Mouse (Mus musculus): ENCODE data around the gene Pde4b. TPM values are rescaled to one million over a fixed set of nuclear protein-coding genes. Genes with fewer than 3 reads are reported as not detected.
A peak's percentile ranks its signal among the peaks of the same experiment; 100 is the strongest.

The Pde4b gene
- polyA plus RNA-seq, 1 experiment from 2014 or later: 9.6 TPM

DNA sequence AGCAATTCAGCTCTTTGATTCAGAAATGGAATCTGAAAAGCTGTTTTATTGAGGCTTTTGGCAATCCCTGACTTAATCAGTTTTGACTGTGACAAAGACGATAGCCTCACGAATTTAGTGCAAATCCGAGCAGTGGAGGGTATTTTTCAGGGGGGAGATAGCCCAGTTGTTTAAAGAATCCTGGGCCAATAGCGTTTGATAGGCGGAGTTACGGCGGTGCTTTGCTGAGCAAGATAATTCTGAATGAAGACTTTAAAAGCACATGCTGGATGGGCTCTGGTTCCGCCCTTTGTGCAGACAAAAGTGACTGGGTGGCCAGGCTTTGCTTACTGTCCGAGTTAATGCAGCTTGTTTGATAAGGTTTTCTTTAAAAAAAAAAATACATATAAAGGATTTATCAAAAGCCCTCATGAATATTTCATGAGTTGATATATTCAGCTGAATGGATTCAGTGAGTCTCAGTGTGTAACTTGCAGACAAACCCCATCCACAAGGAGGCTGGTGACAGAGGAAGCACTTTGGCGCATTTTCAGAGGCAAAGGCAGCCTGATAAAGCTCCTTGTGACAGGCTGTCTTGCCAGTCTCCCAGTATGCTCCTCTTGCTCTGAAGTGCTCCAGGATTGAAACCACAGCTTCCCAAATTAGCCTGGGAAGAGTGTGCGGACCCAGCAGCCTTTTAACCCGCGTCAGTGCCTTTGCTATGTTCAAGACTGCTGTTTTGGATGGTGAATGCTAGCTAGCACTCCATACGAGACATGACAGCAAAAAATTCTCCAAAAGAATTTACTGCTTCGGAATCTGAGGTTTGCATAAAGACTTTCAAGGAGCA lies 167.3 kb downstream of the Pde4b start:
- 3% methylated on average over 15 of the region's 15 CpGs for WGBS
- Histone ChIP-seq H3K4me3 (peak overlapping the region; percentile 38), H3K4me1 (peaks cover 15% of the 10 kb centered on the region), H3K36me3 (no peaks in the 10 kb centered on the region), H3K9me3 (no peaks in the 10 kb centered on the region), H3K27me3 (no peaks in the 10 kb centered on the region), H3K9ac (peak overlapping the region; percentile 64), H3K27ac (peak overlapping the region; percentile 81), H3K4me2 (peak overlapping the region; percentile 72)
- no peak for ATAC-seq (ENCODE audit: insufficient number of reproducible peaks, insufficient read depth, low FRiP score, low TSS enrichment, low read depth)

DNA sequence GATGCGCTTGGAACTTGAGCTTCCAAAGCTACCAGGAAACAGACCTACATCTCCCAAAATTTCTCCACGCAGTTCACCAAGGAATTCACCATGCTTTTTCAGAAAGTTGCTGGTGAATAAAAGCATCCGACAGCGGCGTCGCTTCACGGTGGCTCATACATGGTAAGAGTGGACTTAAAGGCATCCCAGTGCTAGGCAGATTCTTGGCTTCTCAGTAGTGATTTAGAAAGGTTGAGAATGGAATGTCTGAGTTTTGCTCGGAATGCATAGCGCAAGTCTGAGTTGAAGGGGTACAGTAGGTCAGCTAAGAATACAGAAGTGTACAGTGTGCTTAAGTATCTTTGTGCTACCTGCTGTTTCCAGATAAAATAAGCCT lies 167.9 kb downstream of the Pde4b start:
- Histone ChIP-seq H3K27me3 (no peaks in the 10 kb centered on the region), H3K9me3 (no peaks in the 10 kb centered on the region), H3K4me2 (peak overlapping the region; percentile 72), H3K4me1 (peaks cover 15% of the 10 kb centered on the region), H3K36me3 (no peaks in the 10 kb centered on the region), H3K9ac (peak overlapping the region; percentile 64), H3K4me3 (peak overlapping the region; percentile 38), H3K27ac (peak overlapping the region; percentile 81)
- no peak for ATAC-seq (ENCODE audit: insufficient number of reproducible peaks, insufficient read depth, low FRiP score, low TSS enrichment, low read depth)
- WGBS: 21% methylated on average over 9 of the region's 9 CpGs

DNA sequence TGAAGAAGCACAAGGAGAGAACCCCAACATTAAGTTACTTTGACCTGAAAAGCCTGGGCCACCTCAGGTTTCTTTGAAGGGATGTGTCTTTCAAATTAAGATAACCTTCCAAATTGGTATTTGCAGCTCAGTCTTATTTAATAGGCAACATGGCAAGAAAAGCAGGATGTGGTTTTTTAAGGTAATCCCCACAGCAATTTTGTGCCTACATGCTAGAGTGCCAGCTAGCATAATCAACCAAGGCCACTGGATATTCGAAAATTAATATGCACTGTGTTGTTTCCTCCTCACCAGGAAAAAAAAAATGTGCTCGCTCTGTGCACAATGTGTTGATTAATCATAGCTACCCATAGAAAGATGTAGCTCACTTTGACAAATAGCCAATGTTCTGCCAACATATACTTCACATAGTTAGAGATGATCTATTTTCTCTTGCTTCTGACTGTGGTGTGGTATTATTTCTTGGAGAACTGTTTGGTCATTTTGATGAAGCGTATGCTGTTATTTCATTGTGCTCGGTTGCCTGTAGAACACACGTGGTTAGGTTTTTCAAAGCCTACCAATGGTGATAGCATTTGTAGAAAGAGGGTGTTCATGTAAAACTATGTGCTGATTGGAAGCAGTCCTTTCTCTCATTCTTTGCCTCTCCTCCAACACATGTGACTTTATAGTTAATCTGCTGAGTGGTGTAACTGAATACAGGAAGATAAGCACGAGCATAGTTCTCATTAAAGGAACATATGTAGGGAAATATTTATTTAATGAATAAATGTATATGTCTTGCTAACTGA lies 169.0 kb downstream of the Pde4b start:
- Histone ChIP-seq H3K4me3 (no peak overlapping the region), H3K4me2 (peak overlapping the region; percentile 72)

DNA sequence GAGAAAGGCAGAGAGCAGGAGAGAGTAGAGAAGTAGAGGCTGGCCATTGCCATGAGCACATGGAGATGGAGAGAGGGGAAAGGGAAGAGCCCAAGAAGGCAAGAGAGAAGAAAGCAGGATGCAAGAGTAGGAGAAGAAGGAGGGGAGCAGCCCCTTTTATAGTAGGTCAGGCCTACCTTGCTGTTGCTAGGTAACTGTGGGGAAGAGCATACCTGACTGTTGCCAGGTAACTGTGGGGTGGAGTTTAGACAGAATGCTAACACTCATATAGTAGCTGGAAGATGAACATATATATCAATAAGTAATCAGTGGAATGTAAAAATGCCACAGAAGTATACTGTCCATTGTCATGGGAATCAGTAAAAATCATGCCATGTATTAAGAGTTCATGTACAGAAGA lies 172.9 kb downstream of the Pde4b start:
- no peak for ATAC-seq (ENCODE audit: insufficient number of reproducible peaks, insufficient read depth, low FRiP score, low TSS enrichment, low read depth)
- Histone ChIP-seq H3K4me3 (no peak overlapping the region), H3K27me3 (no peaks in the 10 kb centered on the region), H3K27ac (no peak overlapping the region), H3K4me2 (no peak overlapping the region), H3K4me1 (peaks cover 3% of the 10 kb centered on the region), H3K9ac (no peak overlapping the region), H3K36me3 (no peaks in the 10 kb centered on the region), H3K9me3 (no peaks in the 10 kb centered on the region)

More for the DNA sequence above, 169.0 kb downstream of the Pde4b start:
- WGBS: 71% methylated on average over 6 of the region's 6 CpGs
- Histone ChIP-seq H3K27me3 (no peaks in the 10 kb centered on the region), H3K4me1 (peaks cover 15% of the 10 kb centered on the region), H3K27ac (no peak overlapping the region), H3K9me3 (no peaks in the 10 kb centered on the region), H3K9ac (no peak overlapping the region), H3K36me3 (no peaks in the 10 kb centered on the region)
- ATAC-seq (ENCODE audit: insufficient number of reproducible peaks, insufficient read depth, low FRiP score, low TSS enrichment, low read depth): no peak

DNA sequence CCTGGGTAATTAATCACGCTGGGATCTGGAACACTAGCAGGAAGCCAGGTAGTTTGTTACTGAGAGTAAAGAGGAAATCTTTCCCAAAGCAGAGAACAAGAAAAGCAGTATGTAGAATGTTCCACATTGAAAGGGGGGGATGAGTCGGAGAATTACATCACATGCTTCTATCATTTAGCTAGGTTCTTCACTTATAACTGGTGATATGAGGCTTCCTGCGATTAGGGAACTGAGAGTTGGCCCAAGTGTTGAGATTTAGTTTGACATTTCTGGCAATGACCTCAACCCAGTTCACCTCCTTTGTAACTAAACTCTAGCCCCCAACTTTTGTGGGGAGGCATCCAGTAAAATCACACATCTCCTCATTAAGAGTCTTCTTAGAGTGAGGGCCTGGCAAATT lies 185.0 kb downstream of the Pde4b start:
- WGBS: 81% methylated on average over 3 of the region's 3 CpGs

DNA sequence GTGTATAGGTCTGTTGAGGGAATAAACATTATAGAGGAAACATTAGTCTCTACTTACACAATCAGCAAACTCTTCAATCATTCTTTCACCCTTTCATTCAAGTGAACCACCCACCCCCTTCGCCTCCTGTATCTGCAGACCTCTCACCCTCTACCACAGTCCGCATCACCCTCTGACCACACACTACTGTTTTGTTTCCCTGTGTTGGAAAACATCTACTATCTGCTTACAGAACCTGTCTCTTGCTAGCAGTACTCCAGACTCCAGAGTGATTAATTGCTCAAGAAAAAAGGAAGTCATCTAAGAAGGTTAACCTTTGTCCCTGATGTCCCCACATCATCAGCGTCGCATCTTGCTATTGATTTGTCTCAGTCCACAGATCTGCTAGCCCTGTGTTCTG lies 185.4 kb downstream of the Pde4b start:
- no peak overlapping the region for H3K27ac ChIP-seq
- WGBS: 89% methylated on average over 4 of the region's 4 CpGs
- no peak for ATAC-seq (ENCODE audit: insufficient number of reproducible peaks, insufficient read depth, low FRiP score, low TSS enrichment, low read depth)
- H3K4me1 ChIP-seq: no peaks in the 10 kb centered on the region
- H3K9ac ChIP-seq: no peak overlapping the region
- H3K4me3 ChIP-seq: no peak overlapping the region
- no peak overlapping the region for H3K4me2 ChIP-seq
- no peaks in the 10 kb centered on the region for H3K36me3 ChIP-seq
- H3K27me3 ChIP-seq: no peaks in the 10 kb centered on the region
- H3K9me3 ChIP-seq: no peaks in the 10 kb centered on the region

More for the DNA sequence above, 185.0 kb downstream of the Pde4b start:
- no peak for ATAC-seq (ENCODE audit: insufficient number of reproducible peaks, insufficient read depth, low FRiP score, low TSS enrichment, low read depth)
- no peak overlapping the region for H3K27ac ChIP-seq
- H3K36me3 ChIP-seq: no peaks in the 10 kb centered on the region
- H3K9me3 ChIP-seq: no peaks in the 10 kb centered on the region
- no peaks in the 10 kb centered on the region for H3K27me3 ChIP-seq
- H3K9ac ChIP-seq: no peak overlapping the region
- H3K4me3 ChIP-seq: no peak overlapping the region
- H3K4me2 ChIP-seq: no peak overlapping the region
- no peaks in the 10 kb centered on the region for H3K4me1 ChIP-seq

GRCm38 (mm10) chr4:102275716-102276115 lies 188.4 kb downstream of the Pde4b start:
- no peak overlapping the region for H3K27ac ChIP-seq
- H3K36me3 ChIP-seq: no peaks in the 10 kb centered on the region

GRCm38 (mm10) chr4:102278958-102279357 lies 191.6 kb downstream of the Pde4b start:
- no peak overlapping the region for H3K4me3 ChIP-seq
- no peaks in the 10 kb centered on the region for H3K4me1 ChIP-seq
- no peak for ATAC-seq (ENCODE audit: insufficient number of reproducible peaks, insufficient read depth, low FRiP score, low TSS enrichment, low read depth)
- no peaks in the 10 kb centered on the region for H3K9me3 ChIP-seq
- WGBS: 65% methylated on average over 2 of the region's 2 CpGs
- no peaks in the 10 kb centered on the region for H3K36me3 ChIP-seq
- no peaks in the 10 kb centered on the region for H3K27me3 ChIP-seq
- H3K27ac ChIP-seq: no peak overlapping the region
- no peak overlapping the region for H3K9ac ChIP-seq
- no peak overlapping the region for H3K4me2 ChIP-seq

More at GRCm38 (mm10) chr4:102275716-102276115, 188.4 kb downstream of the Pde4b start:
- WGBS: 68% methylated on average over 4 of the region's 4 CpGs
- Histone ChIP-seq H3K4me3 (no peak overlapping the region), H3K4me1 (no peaks in the 10 kb centered on the region), H3K9ac (no peak overlapping the region), H3K27me3 (no peaks in the 10 kb centered on the region), H3K4me2 (no peak overlapping the region), H3K9me3 (no peaks in the 10 kb centered on the region)
- ATAC-seq (ENCODE audit: insufficient number of reproducible peaks, insufficient read depth, low FRiP score, low TSS enrichment, low read depth): no peak

- 0 out of 2 replicates have a peak, but pooled peaks have one; percentile 10 for ATAC-seq (ENCODE audit: insufficient number of reproducible peaks, insufficient read depth, low FRiP score, low TSS enrichment, low read depth)
- H3K4me1 ChIP-seq: peaks cover 8% of the 10 kb centered on the region
- no peaks in the 10 kb centered on the region for H3K36me3 ChIP-seq
- 51% methylated on average over 6 of the region's 6 CpGs for WGBS
- no peak overlapping the region for H3K9ac ChIP-seq
- H3K4me3 ChIP-seq: no peak overlapping the region
- H3K9me3 ChIP-seq: no peaks in the 10 kb centered on the region
- no peaks in the 10 kb centered on the region for H3K27me3 ChIP-seq
- no peak overlapping the region for H3K27ac ChIP-seq
- H3K4me2 ChIP-seq: no peak overlapping the region
These were observed 199.8 kb downstream of the Pde4b start for GRCm38 (mm10) chr4:102287172-102287571.

DNA sequence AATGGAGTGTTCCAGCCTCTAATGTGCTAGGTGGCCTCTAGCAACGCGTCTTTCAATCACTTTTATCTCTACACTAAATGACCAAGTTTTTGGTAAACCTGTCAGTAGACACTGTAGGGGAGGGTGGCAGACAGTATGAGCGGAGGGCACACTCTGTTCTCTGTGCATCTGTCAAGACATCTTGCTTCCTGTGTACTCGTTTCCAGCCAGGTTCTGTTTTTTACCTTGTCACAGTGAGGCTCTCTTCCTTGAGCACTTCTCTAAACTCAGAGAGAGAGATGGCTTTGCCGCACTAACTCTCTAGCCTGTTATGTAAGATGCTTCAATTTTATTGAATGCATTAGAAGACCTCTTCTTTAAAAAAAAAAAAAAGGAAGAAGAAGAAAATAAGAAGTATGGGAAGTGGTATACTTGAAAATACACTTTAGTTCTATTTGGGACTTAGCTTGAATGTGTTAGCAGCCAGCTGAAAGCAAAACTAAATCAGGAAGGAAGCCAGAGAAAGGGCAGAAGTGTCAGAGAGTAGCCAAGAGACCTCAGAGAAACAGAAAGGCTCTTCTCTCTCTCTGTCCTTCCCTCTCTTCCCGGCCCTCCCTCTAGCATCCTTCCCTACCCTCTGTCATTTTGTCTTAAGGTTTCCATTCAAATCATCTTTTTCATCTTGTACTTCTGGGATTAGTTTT lies 202.8 kb downstream of the Pde4b start:
- H3K36me3 ChIP-seq: no peaks in the 10 kb centered on the region
- H3K4me1 ChIP-seq: peaks cover 8% of the 10 kb centered on the region
- H3K9ac ChIP-seq: no peak overlapping the region
- no peak for ATAC-seq (ENCODE audit: insufficient number of reproducible peaks, insufficient read depth, low FRiP score, low TSS enrichment, low read depth)
- WGBS: 62% methylated on average over 6 of the region's 6 CpGs
- no peak overlapping the region for H3K27ac ChIP-seq
- no peaks in the 10 kb centered on the region for H3K9me3 ChIP-seq
- H3K4me2 ChIP-seq: no peak overlapping the region
- no peaks in the 10 kb centered on the region for H3K27me3 ChIP-seq
- no peak overlapping the region for H3K4me3 ChIP-seq

- H3K36me3 ChIP-seq: no peaks in the 10 kb centered on the region
- no peak for ATAC-seq (ENCODE audit: insufficient number of reproducible peaks, insufficient read depth, low FRiP score, low TSS enrichment, low read depth)
- no peak overlapping the region for H3K4me3 ChIP-seq
- H3K27ac ChIP-seq: no peak overlapping the region
- no peak overlapping the region for H3K9ac ChIP-seq
- no peak overlapping the region for H3K4me2 ChIP-seq
- no peaks in the 10 kb centered on the region; the same call in 1 of the 2 replicates for H3K4me1 ChIP-seq
- H3K27me3 ChIP-seq: no peaks in the 10 kb centered on the region
- no peaks in the 10 kb centered on the region for H3K9me3 ChIP-seq
These were observed 210.2 kb downstream of the Pde4b start for GRCm38 (mm10) chr4:102297558-102297957.

All from embryonic facial prominence, embryonic 13.5 days (tissue).